Mouse (Mus musculus) kidney, adult 8-10 months (tissue): ENCODE data around the gene Vipas39.
"Not testable (repeated sequence)": the region's sequence is repeated elsewhere in the genome, so short reads cannot be mapped to it uniquely, and the experiment has no call there.

Experiments used
- DNase-seq, 2 experiments: peaks; one replicate each; pipeline ENCODE4 v3.0.0; 2022

Vipas39 gene

GRCm38 (mm10) chr12:87266827-87267603, 959 bp upstream of the Vipas39 start:
- no peak for DNase-seq

- DNase-seq: no peak
These were observed 612 bp downstream of the Vipas39 start for GRCm38 (mm10) chr12:87265444-87265843.

- DNase-seq: no peak
These were observed 5.5 kb downstream of the Vipas39 start for GRCm38 (mm10) chr12:87260562-87260961.

- no peak for DNase-seq
These were observed 9.4 kb downstream of the Vipas39 start for GRCm38 (mm10) chr12:87256629-87257028.

- no peak for DNase-seq
These were observed 12.2 kb downstream of the Vipas39 start for GRCm38 (mm10) chr12:87253878-87254277.

GRCm38 (mm10) chr12:87250161-87250560, 15.9 kb downstream of the Vipas39 start:
- DNase-seq: no peak

GRCm38 (mm10) chr12:87238632-87239031, 27.4 kb downstream of the Vipas39 start, which contains the start of gene Noxred1:
Gene Noxred1, minus strand, starts transcription at chr12:87238732.
- no peak for DNase-seq

- DNase-seq: no peak
These were observed 29.1 kb downstream of the Vipas39 start for GRCm38 (mm10) chr12:87236882-87237483.

- no peak for DNase-seq
These were observed 35.6 kb downstream of the Vipas39 start for GRCm38 (mm10) chr12:87230379-87230895.

- no peak for DNase-seq
These were observed 36.4 kb downstream of the Vipas39 start for GRCm38 (mm10) chr12:87229633-87230032.

- no peak for DNase-seq
These were observed 39.3 kb downstream of the Vipas39 start for GRCm38 (mm10) chr12:87226801-87227200.

- DNase-seq: no peak
These were observed 41.1 kb downstream of the Vipas39 start for GRCm38 (mm10) chr12:87224950-87225349.

- no peak for DNase-seq
These were observed 46.7 kb downstream of the Vipas39 start for GRCm38 (mm10) chr12:87219362-87219761.

- DNase-seq: no peak
These were observed 48.5 kb downstream of the Vipas39 start for GRCm38 (mm10) chr12:87217596-87217995.

GRCm38 (mm10) chr12:87216053-87216452, 50.0 kb downstream of the Vipas39 start:
- DNase-seq: no peak

- DNase-seq: no peak
These were observed 53.0 kb downstream of the Vipas39 start for GRCm38 (mm10) chr12:87212844-87213606.

GRCm38 (mm10) chr12:87205789-87206188, 60.3 kb downstream of the Vipas39 start:
- DNase-seq: not testable (repeated sequence)

GRCm38 (mm10) chr12:87201694-87202093, 64.4 kb downstream of the Vipas39 start:
- DNase-seq: no peak

GRCm38 (mm10) chr12:87199973-87200586, 66.0 kb downstream of the Vipas39 start, which contains the start of gene Tmed8:
Gene Tmed8, minus strand, starts transcription at chr12:87200454.
- peak; percentile 79 for DNase-seq

GRCm38 (mm10) chr12:87199206-87199972, 66.7 kb downstream of the Vipas39 start, which contains the start of gene Samd15:
Gene Samd15, plus strand, starts transcription at chr12:87199723.
- DNase-seq: peak; percentile 17 to 23

- no peak for DNase-seq
These were observed 67.3 kb downstream of the Vipas39 start for GRCm38 (mm10) chr12:87198792-87199191.

- no peak for DNase-seq
These were observed 69.7 kb downstream of the Vipas39 start for GRCm38 (mm10) chr12:87196310-87196709.
